Mouse (Mus musculus): ENCODE data around the gene Usp2.
"Not testable (repeated sequence)": the region's sequence is repeated elsewhere in the genome, so short reads cannot be mapped to it uniquely, and the experiment has no call there.

Usp2 gene

DNA sequence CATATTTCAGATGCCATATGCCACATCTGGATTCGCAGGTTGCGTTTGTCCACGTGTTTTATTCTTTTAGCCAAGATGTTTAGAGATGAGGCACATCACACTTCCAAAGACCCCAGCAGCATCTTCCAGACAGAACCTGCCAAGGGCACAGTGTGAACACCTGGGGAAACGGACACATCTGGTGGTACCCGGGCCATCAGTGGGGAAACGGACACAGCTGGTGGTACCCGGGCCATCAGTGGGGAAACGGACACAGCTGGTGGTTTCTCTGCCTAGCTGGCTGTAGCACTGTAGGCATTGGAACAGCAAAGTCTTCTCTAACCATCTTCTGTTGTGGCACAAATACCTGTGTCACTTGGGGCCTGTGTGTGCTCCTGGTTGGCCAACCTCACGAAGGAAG is 29.0 kb downstream of the Usp2 start:
- no peak for DNase-seq

DNA sequence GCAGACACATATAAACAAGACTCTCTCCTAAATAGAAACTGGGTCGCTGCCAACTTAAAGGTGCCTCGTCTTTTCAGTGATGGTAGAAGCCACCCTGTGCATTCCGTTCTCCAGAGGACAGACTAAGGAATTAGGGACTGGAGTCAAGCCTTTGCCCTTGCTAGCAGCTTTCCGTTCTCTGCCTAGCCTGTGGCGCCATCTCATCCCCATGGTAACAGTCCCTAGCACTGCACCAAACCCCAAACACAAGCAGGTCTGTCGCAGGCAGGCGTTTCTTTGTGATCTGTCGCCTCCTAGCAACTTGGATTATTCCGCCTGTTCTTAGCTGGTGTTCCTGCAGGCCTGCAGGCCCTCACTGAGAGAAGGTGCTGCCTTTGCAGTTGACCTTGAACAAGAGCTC is 29.7 kb downstream of the Usp2 start:
- DNase-seq, result no peak

DNA sequence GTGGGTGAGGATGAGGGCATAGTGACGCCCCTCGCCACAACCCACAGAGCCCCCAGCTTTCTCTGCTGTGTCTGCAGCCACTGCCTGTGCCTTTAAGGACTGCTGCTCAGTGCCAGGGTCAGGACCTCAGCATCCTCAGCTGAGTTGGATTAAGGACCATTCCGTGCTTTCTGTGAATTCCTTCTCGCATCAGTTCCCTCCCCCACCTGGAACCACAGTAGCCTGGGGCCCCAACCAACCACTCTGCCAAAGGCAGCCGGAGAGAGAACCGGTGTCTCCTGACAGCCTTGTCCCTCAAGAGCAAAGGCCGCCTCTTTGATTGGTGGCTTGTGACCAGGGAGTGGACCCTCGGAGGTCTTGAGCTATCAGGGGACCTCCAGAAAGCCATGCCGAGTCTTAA is 34.7 kb downstream of the Usp2 start, which contains the start of gene Mfrp:
Gene Mfrp, plus strand, starts transcription at position 240 of the 400 bp plus-strand sequence.
- DNase-seq, result no peak

DNA sequence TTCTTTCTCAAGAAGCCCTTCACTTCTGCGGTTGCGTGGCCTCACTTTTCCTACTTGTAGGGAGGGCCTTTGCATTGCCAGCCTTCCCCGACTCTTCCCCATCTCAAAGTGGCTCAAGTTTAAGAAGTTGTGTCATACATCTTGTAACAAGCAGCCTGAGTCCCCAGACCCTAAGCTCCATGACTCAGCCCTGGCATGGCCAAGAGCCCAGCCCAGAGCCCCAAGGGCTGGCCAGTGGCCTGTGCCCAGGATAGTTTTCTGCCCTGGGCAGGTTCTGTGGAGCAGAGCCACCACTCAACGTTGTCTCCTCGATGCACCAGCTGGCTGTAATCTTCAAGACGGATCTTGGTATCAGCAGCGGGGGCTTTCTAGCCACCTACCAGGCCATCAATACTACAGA is 38.1 kb downstream of the Usp2 start:
- DNase-seq, result no peak

DNA sequence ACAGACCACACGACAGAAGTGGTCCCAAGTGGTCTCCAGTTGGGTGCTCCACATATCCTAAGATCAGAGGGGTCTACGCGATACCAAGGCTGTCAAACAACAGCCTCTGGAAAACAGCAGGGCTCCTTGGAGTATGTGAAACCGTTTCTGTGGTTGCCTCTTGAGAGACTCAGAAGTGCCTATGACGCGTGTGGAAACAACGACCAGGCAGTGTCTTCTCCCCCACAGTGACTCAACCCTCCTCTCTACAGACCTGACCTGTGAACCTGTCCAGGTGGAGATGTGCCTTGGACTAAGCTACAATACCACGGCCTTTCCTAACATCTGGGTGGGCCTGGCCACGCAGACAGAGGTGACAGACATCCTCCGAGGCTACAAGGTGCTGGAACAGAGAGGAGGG is 39.0 kb downstream of the Usp2 start:
- no peak for DNase-seq

DNA sequence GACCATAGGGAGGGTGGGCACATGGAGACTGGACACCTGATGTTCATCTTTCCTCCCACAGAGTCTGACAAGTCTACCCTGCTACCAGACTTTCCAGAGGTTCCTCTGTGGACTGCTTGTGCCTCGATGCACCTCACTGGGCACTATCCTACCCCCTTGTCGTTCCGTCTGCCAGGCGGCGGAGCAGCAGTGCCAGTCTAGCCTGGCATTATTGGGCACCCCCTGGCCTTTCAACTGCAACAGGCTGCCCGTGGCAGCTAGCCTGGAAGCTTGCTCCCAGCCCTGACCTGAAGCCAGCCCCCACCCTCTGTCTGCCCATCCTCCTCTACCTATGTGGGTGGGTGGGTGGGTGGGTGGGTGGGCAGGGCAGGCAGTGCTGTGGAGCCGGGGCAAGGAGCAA is 39.4 kb downstream of the Usp2 start:
- no peak for DNase-seq

DNA sequence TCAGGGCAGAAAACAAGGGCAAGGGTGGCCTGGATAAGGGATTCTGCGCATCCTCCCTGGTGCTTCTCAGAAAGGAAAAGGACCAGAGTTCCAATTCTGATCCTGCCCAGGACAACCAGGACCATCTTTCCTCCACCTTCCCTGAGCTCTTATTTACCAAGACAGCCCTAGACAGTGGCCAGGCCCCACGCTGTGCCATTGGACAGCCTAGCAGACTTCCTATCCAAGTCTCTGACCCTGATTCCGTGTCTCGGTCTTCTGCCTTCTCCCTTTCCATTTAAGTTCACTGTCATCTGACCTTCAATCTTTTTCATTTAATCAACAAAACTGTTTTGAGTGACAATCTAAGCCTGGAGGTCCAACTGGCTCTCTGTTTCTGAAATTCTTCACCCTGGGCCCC is 39.8 kb downstream of the Usp2 start:
- DNase-seq, result peak in 1 of 2 experiments; percentile 61

DNA sequence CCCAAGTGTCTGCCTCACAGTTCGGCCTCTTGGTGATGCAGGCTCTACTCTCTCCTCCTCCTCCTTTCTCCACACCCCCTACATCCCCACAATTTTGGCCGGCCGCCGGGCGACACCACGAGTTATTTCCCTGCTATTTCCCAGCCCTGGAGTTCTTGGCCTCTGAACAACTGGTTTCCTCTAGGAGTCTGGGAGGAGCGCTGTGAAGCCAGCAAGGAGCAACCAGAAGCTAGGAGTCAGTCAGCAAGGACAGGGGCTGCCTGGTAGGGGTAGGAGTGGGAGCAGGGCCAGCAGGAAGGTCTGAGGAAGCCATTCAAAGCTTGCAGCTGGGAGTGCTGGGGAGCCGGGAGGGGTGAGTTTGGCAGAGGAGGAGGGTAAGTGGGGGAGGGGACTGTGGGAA is 40.3 kb downstream of the Usp2 start, which contains the start of gene C1qtnf5:
Gene C1qtnf5, plus strand, starts transcription at position 136 of the 400 bp plus-strand sequence.
- DNase-seq, result peak; percentile 62 to 66

DNA sequence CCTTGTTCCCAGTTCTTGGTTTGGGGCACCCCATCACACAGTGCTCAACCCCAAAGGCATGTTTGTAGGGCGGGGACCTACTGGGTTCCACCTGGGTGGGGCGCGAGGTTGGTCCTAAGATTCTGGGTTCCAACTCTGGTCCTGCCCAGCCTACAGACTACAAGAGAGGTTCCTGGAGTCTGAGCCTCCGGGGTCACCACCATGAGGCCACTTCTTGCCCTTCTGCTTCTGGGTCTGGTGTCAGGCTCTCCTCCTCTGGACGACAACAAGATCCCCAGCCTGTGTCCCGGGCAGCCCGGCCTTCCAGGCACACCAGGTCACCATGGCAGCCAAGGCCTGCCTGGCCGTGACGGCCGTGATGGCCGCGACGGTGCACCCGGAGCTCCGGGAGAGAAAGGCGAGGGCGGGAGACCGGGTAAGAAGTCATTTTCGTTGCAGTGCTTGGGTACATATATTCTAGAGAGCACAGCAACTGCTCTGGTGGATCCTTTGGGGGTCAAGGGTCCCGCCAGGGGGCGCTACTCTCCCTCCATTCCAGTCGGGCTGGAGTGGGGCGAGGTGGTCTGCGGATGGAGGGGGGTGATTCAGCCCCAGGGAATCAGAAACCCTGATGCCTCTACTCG is 40.8 kb downstream of the Usp2 start:
- DNase-seq, result peak; percentile 51 to 63

DNA sequence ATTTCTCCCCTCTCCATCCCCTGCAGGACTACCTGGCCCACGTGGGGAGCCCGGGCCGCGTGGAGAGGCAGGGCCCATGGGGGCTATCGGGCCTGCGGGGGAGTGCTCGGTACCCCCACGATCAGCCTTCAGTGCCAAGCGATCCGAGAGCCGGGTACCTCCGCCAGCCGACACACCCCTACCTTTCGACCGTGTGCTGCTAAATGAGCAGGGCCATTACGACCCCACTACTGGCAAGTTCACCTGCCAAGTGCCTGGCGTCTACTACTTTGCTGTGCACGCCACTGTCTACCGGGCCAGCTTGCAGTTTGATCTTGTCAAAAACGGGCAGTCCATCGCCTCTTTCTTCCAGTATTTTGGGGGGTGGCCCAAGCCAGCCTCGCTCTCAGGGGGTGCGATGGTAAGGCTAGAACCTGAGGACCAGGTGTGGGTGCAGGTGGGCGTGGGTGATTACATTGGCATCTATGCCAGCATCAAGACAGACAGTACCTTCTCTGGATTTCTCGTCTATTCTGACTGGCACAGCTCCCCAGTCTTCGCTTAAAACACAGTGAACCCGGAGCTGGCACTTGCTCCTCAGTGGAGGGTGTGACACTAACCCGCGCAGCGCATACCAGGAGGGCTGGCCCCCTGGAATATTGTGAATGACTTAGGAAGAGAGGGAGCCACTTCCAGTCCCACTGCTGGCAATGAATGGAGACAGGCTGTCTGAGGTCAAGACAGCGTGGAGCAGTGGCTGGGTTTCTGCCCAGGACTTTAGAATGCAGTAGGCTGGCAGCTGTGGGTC is 41.6 kb downstream of the Usp2 start:
- DNase-seq, result no peak

DNA sequence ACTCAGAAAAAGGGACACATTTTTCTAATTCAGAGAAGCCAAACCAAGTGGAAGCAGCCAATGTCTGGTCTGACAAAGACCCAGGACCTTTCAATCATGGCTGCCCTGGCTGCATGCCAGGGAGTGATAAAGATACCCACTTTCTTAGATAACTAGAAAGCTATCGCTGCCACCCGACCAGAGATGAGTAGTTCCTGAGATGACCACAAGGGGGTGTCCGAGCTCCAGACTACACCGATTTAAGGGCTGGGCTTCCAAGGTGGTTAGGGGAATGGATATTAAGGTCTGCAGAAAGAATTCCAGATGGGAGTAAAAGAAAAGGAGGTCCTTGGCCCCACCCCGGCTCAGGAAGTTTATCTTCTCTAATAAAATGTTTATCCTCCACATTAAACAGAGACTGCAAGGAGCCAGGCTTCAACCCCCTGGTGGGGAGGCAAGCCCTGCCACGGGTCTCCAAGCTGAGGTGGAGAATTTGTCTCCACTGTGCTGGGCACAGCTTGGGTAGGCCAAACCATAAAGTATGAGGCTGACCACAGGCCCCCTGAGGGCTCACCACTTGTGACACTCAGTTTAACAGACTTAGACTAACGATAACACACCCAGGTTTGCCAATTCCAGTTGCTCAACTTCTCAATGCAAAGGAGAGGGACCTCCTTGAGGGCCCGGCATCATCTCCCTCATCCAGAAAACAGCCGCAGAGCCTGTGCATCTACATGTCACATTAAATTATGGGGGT is 42.7 kb downstream of the Usp2 start:
- DNase-seq, result peak; percentile 78 to 85

DNA sequence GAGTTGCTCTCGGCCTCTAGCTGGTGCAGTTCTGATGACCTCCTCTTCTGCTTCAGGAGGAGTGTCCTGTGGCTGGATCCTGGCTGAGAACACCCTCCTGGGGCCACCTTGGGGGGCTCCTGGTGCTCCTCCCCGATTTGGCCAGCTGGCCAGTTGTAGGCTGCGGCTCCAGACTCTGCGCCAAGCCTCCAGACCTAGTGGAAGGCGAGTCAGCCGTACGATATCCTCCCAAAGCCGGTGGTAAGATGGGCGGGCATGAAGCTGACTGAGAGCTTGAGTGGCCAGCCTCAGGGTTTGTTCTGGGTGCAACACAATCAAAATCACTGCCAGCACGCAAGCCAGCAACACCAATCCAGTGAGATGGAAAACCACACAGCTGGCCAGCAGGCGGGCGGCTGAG is 45.1 kb downstream of the Usp2 start:
- DNase-seq, result not testable (repeated sequence)

DNA sequence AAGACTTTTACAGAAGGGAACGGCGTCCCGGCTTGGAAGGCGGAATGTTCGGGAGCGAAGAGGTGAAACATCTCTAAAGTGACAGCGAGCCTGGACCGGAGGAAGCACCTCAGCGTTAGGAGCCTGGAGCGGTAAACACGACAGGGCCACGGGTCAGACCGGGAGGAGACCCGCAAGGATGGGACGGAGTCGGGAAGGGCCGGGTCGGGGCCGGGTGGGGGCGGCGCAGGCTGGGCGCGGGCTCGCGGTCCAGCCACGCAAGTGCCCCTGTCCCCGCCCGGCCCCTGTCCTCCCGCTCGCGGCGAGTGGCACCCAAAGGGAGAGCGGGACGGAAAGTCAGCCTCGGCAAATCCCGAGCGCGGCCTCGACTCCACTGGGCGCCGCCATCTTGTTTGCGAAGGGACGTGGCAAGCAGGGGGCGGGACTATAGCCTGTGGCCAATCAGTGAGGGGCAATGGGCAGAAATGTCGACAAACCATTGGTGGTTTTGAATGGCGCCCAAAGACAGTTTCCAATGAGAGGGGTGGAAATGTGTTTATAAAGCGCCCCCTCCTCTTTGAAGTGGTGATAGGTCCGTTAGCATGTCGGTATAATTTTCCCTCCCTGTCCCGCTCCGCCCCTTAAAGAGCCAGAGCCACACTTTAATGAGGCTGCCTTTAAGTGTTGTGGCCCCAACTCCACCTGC is 46.4 kb downstream of the Usp2 start, which contains the start of the genes Gm49380 and Rnf26:
Gene Gm49380, minus strand, starts transcription at position 396 of the 685 bp plus-strand sequence.
Gene Rnf26, minus strand, starts transcription at position 413 of the 685 bp plus-strand sequence.
- DNase-seq, result peak; percentile 94 to 98

DNA sequence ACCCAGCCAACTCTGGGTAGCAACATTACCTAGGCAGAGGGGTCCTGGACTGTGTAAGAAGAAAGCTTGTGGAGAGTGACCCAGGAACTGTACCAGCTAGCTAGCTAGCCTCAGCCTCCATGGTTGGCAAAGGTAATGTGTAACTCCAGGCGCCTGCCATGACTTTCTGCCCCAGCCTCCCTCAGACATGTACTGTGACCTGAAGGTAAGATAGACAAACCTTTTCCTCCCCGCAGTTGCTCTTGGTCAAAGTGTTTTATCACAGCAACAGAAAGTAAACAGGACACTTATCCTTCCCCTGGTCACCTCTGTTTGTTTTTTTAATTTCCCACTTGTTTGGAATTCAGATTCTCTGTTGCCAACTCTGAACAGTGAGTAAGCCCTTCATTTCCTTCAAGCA is 47.6 kb downstream of the Usp2 start:
- DNase-seq, result no peak

DNA sequence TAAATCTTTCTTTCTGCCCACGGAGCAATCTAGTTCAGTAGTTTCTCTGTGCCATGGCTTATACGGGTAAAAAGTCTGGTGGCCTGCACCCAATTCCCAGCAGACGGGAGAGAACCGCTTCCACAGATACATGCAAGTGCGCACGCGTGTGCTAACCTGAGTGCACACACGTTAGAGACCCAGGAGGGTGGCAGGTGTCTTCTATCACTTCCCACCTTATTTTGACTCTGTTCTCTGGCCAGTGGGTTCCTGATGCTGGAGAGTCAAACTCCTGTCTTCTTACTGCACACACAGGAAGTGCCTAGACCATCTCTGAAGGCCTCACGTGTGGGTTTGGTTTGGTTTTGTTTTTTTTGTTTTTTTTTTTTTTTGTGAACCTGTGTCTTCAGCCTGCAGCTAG is 48.8 kb downstream of the Usp2 start:
- no peak for DNase-seq

DNA sequence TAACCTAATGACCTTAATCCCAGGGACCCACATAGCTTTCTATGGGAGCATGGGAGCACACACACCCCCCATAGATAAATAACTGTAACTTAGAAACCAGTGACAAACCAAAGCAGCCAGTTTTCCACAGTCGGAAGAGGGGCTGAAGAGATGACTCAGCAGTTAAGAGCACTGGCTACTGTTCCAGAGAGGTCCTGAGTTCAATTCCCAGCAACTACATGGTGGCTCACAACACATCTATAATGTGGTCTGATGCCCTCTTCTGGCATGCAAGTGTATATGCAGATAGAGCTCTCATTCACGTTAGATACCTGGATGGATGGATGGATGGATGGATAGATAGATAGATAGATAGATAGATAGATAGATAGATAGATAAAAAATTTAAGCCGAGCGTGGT is 49.4 kb downstream of the Usp2 start:
- no peak for DNase-seq

DNA sequence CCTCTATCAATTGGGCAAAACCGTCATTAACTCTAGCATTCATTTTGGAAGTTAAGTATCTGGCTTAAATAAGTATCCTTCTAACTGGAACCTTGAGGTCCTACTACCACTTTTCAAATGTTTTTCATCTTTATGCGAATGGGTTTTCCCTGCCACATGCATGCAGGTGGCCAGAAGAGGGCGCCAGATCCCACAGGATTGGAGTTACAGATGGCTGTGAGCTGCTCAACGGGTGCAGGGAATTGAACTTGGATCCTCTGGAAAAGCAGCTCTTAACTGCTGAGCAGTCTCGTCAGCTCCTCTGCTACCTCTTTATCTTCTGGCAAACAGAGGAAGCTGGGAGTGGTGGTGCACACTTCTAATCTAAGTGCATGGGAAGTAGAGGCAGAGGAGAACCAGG is 52.2 kb downstream of the Usp2 start:
- no peak for DNase-seq

DNA sequence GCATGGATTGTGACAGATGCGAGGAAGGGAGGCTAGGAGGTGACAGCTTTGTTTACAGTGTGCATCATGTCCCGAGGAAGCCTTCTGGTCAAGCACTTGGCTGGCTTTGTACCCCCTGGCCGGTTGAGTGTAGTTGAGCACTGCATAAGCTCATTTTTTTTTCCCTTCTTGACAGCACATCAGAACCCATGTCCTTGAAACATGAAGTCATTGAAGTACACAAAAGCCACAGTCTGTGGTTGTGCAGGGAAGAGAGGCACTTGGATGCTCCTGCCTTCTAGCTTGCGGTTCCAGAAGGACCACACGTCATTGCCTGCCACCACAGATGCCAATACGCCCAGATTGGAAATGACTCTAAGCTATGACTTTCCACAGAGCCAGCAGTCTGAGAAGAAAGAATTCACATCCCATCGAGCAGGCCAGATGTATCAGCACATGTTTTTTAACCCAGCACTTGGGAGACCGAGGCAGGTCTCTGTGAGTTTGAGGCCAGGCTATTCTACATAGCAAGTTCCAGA is 53.2 kb downstream of the Usp2 start:
- DNase-seq, result no peak

DNA sequence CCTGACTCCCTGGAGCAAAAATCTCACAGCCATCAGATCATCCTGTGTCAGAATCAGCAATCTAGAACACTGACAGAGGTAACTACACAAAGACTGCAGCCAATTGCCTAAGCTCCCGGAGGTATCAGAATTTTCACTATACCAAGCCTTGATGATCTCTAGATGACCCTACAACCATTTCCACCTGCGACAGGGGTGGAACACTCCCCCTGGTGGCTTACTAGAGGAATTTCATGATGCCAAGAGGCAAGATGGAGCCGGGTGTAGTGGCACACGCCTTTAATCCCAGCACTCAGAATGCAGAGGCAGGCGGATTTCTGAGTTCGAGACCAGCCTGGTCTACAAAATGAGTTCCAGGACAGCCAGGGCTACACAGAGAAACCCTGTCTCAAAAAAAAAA is 57.5 kb downstream of the Usp2 start:
- no peak for DNase-seq

DNA sequence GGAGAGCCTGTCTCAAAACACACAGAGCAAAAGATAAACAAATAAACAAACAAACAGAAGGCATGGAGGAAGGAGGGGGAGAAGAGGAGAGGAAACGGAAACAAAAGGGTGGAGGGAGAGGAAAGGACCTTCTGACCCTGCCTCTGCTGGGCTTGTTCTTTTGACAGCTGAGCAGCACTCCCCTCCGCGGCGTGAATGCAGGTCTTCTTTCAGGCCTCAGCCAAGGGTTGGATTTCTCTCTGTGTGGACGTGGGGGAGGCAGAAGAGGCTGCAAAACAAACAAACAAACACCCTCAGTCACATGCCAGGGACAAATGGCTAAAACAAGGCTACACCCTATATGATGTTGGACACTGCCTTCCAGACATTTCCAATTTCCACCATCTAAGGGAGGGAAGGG is 58.2 kb downstream of the Usp2 start:
- no peak for DNase-seq

DNA sequence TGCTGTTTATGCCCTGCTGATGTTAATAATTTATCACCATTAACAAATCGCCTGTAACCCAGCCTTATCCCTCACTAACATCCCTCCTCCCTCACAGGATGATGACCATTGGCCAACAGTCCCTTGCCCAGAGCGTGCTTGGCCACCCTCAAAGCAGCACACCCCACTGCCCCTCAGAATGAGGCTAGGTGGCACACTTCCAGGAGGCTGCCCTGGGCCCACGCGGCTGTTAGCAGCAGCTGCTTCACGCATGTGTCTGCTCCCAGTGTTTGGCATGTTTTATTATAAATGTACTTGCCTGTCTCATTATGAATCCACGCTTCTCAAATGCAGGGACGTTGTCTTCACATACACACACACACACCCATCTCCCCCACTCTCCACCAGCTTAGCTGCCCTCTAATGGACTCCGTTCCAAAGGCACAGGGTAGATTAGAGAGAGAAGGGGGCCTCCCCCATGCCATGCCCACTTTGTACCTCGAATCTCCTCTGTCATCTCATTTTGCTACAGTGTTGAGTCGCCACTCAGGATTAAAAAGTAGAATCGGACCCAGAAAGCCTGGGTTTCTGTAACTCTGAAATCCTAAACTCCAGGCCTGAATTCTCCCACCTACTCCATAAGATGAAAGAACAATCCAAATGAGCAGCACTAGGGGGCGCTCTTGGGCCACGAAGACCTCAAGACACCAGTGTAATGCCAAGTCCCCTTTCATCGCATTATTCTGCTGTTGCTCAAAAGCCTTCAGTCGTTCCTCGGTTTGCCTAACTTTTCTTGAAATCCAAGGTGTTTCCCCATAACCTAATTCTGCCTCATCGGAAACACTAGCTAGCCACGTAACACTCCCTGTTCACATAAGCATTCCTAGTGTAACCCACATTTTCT is 59.0 kb downstream of the Usp2 start:
- peak; percentile 86 to 93 for DNase-seq

DNA sequence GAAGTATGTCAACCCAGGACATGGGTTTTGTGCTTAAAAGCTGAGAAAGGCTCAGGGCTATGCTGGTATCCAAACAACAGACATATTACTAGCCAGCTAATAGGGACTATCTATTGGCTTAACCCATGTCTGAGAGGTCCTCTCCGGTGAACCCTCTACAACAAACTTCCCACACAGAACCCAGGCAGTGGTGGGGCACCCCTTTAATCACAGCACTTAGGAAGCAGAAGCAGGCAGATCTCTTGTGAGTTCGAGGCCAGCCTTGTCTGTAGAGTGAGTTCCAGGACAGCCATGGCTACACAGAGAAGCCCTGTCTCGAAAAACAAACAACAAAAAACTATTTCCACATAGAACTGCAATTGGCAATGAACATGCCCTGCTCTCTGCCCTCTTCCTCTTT is 59.9 kb downstream of the Usp2 start:
- no peak for DNase-seq
